Mouse (Mus musculus): ENCODE measurements around the gene Scnn1g. TPM values are rescaled to one million over a fixed set of nuclear protein-coding genes. Genes with fewer than 3 reads are reported as not detected.

Gene Scnn1g
- polyA plus RNA-seq, 1 experiment from 2014 or later: 1.4 TPM

- peak within 1 kb of the TSS; percentile 84 for H3K4me2 ChIP-seq
- H3K9ac ChIP-seq: peak within 1 kb of the TSS; percentile 55
- peak within 1 kb of the TSS; percentile 83 for H3K4me3 ChIP-seq (replicated peaks)
- under 1% methylated on average over 76 of the region's 82 CpGs for WGBS
- H3K4me1 ChIP-seq: peaks cover 9% of the 10 kb centered on the region; the same call in 1 of the 2 replicates
- no peaks in the 10 kb centered on the region for H3K36me3 ChIP-seq
- no peaks in the 10 kb centered on the region for H3K27me3 ChIP-seq (replicated peaks)
- no peaks in the 10 kb centered on the region for H3K9me3 ChIP-seq
- H3K27ac ChIP-seq: peak within 1 kb of the TSS; percentile 66; the same call in 1 of the 2 replicates
- ATAC-seq (ENCODE audit: insufficient read depth, low FRiP score, low read depth): peak; percentile 98
Measured at GRCm38 (mm10) chr7:121707073-121707667, 27.1 kb upstream of the Scnn1g start, which contains the start of gene Usp31. Gene Usp31, minus strand, starts transcription at chr7:121707253.

- WGBS: 50% methylated on average over 2 of the region's 2 CpGs
- H3K9me3 ChIP-seq: no peaks in the 10 kb centered on the region
- H3K4me3 ChIP-seq (replicated peaks): no peak overlapping the region
- H3K9ac ChIP-seq: no peak overlapping the region
- H3K36me3 ChIP-seq: no peaks in the 10 kb centered on the region
- peaks cover 3% of the 10 kb centered on the region; the same call in 1 of the 2 replicates for H3K4me1 ChIP-seq
- H3K4me2 ChIP-seq: no peak overlapping the region
- no peak for ATAC-seq (ENCODE audit: insufficient read depth, low FRiP score, low read depth)
- H3K27me3 ChIP-seq (replicated peaks): no peaks in the 10 kb centered on the region
- H3K27ac ChIP-seq: no peak overlapping the region; the same call in 1 of the 2 replicates
Measured at GRCm38 (mm10) chr7:121711171-121711570, 23.1 kb upstream of the Scnn1g start.

GRCm38 (mm10) chr7:121717031-121717430, 17.2 kb upstream of the Scnn1g start:
- H3K9ac ChIP-seq: no peak overlapping the region
- 72% methylated on average over 7 of the region's 7 CpGs for WGBS
- no peaks in the 10 kb centered on the region for H3K9me3 ChIP-seq
- no peaks in the 10 kb centered on the region for H3K36me3 ChIP-seq
- no peaks in the 10 kb centered on the region for H3K4me1 ChIP-seq
- H3K27me3 ChIP-seq (replicated peaks): no peaks in the 10 kb centered on the region
- no peak overlapping the region for H3K27ac ChIP-seq
- no peak overlapping the region for H3K4me3 ChIP-seq (replicated peaks)
- ATAC-seq (ENCODE audit: insufficient read depth, low FRiP score, low read depth): no peak
- no peak overlapping the region for H3K4me2 ChIP-seq

GRCm38 (mm10) chr7:121730225-121730624, 4.1 kb upstream of the Scnn1g start:
- 0 out of 2 replicates have a peak, but pooled peaks cover 6% of the 10 kb centered on the region for H3K27me3 ChIP-seq (replicated peaks)
- WGBS: 13% methylated on average over 5 of the region's 5 CpGs
- no peaks in the 10 kb centered on the region for H3K36me3 ChIP-seq
- no peaks in the 10 kb centered on the region for H3K9me3 ChIP-seq
- no peaks in the 10 kb centered on the region for H3K4me1 ChIP-seq
- no peak overlapping the region for H3K27ac ChIP-seq
- H3K9ac ChIP-seq: no peak overlapping the region
- no peak for ATAC-seq (ENCODE audit: insufficient read depth, low FRiP score, low read depth)
- H3K4me2 ChIP-seq: no peak overlapping the region
- H3K4me3 ChIP-seq (replicated peaks): no peak overlapping the region

- Histone ChIP-seq H3K9ac (no peak overlapping the region), H3K27ac (no peak overlapping the region), H3K9me3 (no peaks in the 10 kb centered on the region), H3K4me2 (no peak overlapping the region), H3K4me3 (replicated peaks) (no peak overlapping the region), H3K36me3 (no peaks in the 10 kb centered on the region), H3K27me3 (replicated peaks) (0 out of 2 replicates have a peak, but pooled peaks cover 10% of the 10 kb centered on the region), H3K4me1 (no peaks in the 10 kb centered on the region)
- 0 out of 2 replicates have a peak, but pooled peaks have one; percentile 47 for ATAC-seq (ENCODE audit: insufficient read depth, low FRiP score, low read depth)
- 57% methylated on average over 29 of the region's 29 CpGs for WGBS
Measured at GRCm38 (mm10) chr7:121737511-121738415, 3.5 kb downstream of the Scnn1g start.

- 75% methylated on average over 5 of the region's 5 CpGs for WGBS
- ATAC-seq (ENCODE audit: insufficient read depth, low FRiP score, low read depth): no peak
- Histone ChIP-seq H3K27me3 (replicated peaks) (no peaks in the 10 kb centered on the region), H3K4me2 (no peak overlapping the region), H3K9ac (no peak overlapping the region), H3K9me3 (no peaks in the 10 kb centered on the region), H3K36me3 (no peaks in the 10 kb centered on the region), H3K4me1 (no peaks in the 10 kb centered on the region), H3K27ac (no peak overlapping the region), H3K4me3 (replicated peaks) (no peak overlapping the region)
Measured at GRCm38 (mm10) chr7:121750244-121750643, 16.0 kb downstream of the Scnn1g start.

GRCm38 (mm10) chr7:121754748-121755147, 20.5 kb downstream of the Scnn1g start:
- H3K27ac ChIP-seq: no peak overlapping the region
- no peaks in the 10 kb centered on the region for H3K9me3 ChIP-seq
- WGBS: 58% methylated on average over 8 of the region's 8 CpGs
- no peak overlapping the region for H3K4me2 ChIP-seq
- 0 out of 2 replicates have a peak, but pooled peaks have one; percentile 18 for ATAC-seq (ENCODE audit: insufficient read depth, low FRiP score, low read depth)
- no peak overlapping the region for H3K4me3 ChIP-seq (replicated peaks)
- H3K36me3 ChIP-seq: no peaks in the 10 kb centered on the region
- no peaks in the 10 kb centered on the region for H3K4me1 ChIP-seq
- H3K9ac ChIP-seq: no peak overlapping the region
- H3K27me3 ChIP-seq (replicated peaks): no peaks in the 10 kb centered on the region

- Histone ChIP-seq H3K27me3 (replicated peaks) (no peaks in the 10 kb centered on the region), H3K27ac (peak overlapping the region; percentile 8; the same call in 1 of the 2 replicates), H3K4me3 (replicated peaks) (no peak overlapping the region), H3K36me3 (no peaks in the 10 kb centered on the region), H3K9me3 (no peaks in the 10 kb centered on the region), H3K9ac (no peak overlapping the region), H3K4me1 (no peaks in the 10 kb centered on the region), H3K4me2 (no peak overlapping the region)
- 62% methylated on average over 4 of the region's 4 CpGs for WGBS
- ATAC-seq (ENCODE audit: insufficient read depth, low FRiP score, low read depth): no peak; the same call in 1 of the 2 replicates
Measured at GRCm38 (mm10) chr7:121763328-121763727, 29.0 kb downstream of the Scnn1g start.

- Histone ChIP-seq H3K9ac (no peak overlapping the region), H3K27me3 (replicated peaks) (no peaks in the 10 kb centered on the region), H3K4me3 (replicated peaks) (no peak overlapping the region), H3K4me1 (no peaks in the 10 kb centered on the region), H3K9me3 (no peaks in the 10 kb centered on the region), H3K36me3 (no peaks in the 10 kb centered on the region), H3K27ac (no peak overlapping the region), H3K4me2 (no peak overlapping the region)
- 71% methylated on average over 3 of the region's 3 CpGs for WGBS
- no peak for ATAC-seq (ENCODE audit: insufficient read depth, low FRiP score, low read depth)
Measured at GRCm38 (mm10) chr7:121767900-121768299, 33.6 kb downstream of the Scnn1g start.

GRCm38 (mm10) chr7:121768983-121769382, 34.7 kb downstream of the Scnn1g start:
- 79% methylated on average over 9 of the region's 9 CpGs for WGBS
- H3K27ac ChIP-seq: no peak overlapping the region
- no peak for ATAC-seq (ENCODE audit: insufficient read depth, low FRiP score, low read depth)

GRCm38 (mm10) chr7:121778553-121778952, 44.3 kb downstream of the Scnn1g start:
- H3K4me2 ChIP-seq: no peak overlapping the region
- no peaks in the 10 kb centered on the region for H3K9me3 ChIP-seq
- H3K27ac ChIP-seq: no peak overlapping the region
- H3K27me3 ChIP-seq (replicated peaks): no peaks in the 10 kb centered on the region
- H3K36me3 ChIP-seq: no peaks in the 10 kb centered on the region
- ATAC-seq (ENCODE audit: insufficient read depth, low FRiP score, low read depth): no peak
- no peak overlapping the region for H3K9ac ChIP-seq
- 42% methylated on average over 1 of the region's 1 CpGs for WGBS
- H3K4me1 ChIP-seq: no peaks in the 10 kb centered on the region
- H3K4me3 ChIP-seq (replicated peaks): no peak overlapping the region

More at GRCm38 (mm10) chr7:121768983-121769382, 34.7 kb downstream of the Scnn1g start:
- H3K4me1 ChIP-seq: no peaks in the 10 kb centered on the region
- H3K36me3 ChIP-seq: no peaks in the 10 kb centered on the region
- no peak overlapping the region for H3K4me3 ChIP-seq (replicated peaks)
- no peaks in the 10 kb centered on the region for H3K27me3 ChIP-seq (replicated peaks)
- no peak overlapping the region for H3K9ac ChIP-seq
- H3K4me2 ChIP-seq: no peak overlapping the region
- H3K9me3 ChIP-seq: no peaks in the 10 kb centered on the region

- Histone ChIP-seq H3K4me2 (no peak overlapping the region), H3K27ac (no peak overlapping the region), H3K27me3 (replicated peaks) (no peaks in the 10 kb centered on the region), H3K36me3 (no peaks in the 10 kb centered on the region), H3K9ac (no peak overlapping the region), H3K4me1 (no peaks in the 10 kb centered on the region), H3K4me3 (replicated peaks) (no peak overlapping the region), H3K9me3 (no peaks in the 10 kb centered on the region)
- WGBS: 68% methylated on average over 3 of the region's 3 CpGs
- no peak for ATAC-seq (ENCODE audit: insufficient read depth, low FRiP score, low read depth)
Measured at GRCm38 (mm10) chr7:121778980-121779379, 44.7 kb downstream of the Scnn1g start.
